Mouse (Mus musculus) layer of hippocampus, adult 2 months (tissue): ENCODE data around the gene Inafm1. TPM values are rescaled to one million over a fixed set of nuclear protein-coding genes. Genes with fewer than 3 reads are reported as not detected.

Source experiments
- DNase-seq, 2 experiments: peaks; one replicate each; pipeline ENCODE4 v3.0.0; 2022; ENCODE audit warnings: low spot score in 2 of 2
- H3K27ac ChIP-seq: fragments of 200-600 bp; 2 replicates; pipeline ENCODE4 v1.8.1; 2022
- H3K4me3 ChIP-seq: fragments of 200-600 bp; 2 replicates; pipeline ENCODE4 v1.8.1; 2022; ENCODE audit warnings: mild to moderate bottlenecking
- CTCF ChIP-seq: fragments of 200-600 bp; conservative IDR thresholded peaks from 2 replicates; pipeline ENCODE4 v1.8.1; 2022; ENCODE audit warnings: antibody characterized with exemption, mild to moderate bottlenecking, moderate library complexity
- total RNA-seq, 2 experiments: library from RNA; stranded (reverse); gene quantifications; 2 replicates each; pipeline ENCODE4 v1.2.3; 2021

Inafm1 gene
- total RNA-seq, 2 experiments from 2014 or later, result 32.0 to 35.5 TPM

GRCm38 (mm10) chr7:16244067-16244466, 29.4 kb downstream of the Inafm1 start, which contains the start of gene C5ar2:
Gene C5ar2 (minus strand): TSS chr7:16244154.
- DNase-seq, result no peak
- Histone ChIP-seq H3K4me3 (no peak within 1 kb of the TSS), H3K27ac (peak within 1 kb of the TSS; percentile 39; the same call in 1 of the 2 replicates)
- TF ChIP-seq CTCF, result no peak

GRCm38 (mm10) chr7:16242198-16242597, 31.2 kb downstream of the Inafm1 start:
- no peak for DNase-seq
- Histone ChIP-seq H3K27ac (no peak overlapping the region), H3K4me3 (no peak overlapping the region)
- no peak for TF ChIP-seq CTCF

DNA sequence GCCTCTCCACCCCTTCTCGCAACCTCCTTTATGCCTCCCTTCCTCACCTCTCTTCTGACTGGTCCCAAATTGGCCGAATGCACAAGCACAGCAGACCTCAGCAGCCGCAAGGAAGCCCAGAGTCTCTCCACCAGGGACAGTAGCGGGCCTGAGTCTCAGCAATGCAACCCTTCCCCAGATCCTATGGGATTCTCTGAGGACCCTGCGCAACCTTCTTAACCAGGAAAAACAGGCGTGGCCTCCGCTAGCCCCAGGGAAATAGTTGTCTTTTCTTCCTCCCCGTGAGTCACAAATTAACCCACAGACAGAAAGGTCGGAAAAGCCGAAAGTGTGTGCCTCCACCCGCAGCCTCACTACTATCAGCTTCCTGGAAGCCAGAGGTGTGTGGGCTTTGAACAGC, 31.6 kb downstream of the Inafm1 start:
- Histone ChIP-seq H3K27ac (no peak overlapping the region), H3K4me3 (no peak overlapping the region)
- DNase-seq, result no peak
- peak; percentile 19; the same call in 1 of the 2 replicates for TF ChIP-seq CTCF

DNA sequence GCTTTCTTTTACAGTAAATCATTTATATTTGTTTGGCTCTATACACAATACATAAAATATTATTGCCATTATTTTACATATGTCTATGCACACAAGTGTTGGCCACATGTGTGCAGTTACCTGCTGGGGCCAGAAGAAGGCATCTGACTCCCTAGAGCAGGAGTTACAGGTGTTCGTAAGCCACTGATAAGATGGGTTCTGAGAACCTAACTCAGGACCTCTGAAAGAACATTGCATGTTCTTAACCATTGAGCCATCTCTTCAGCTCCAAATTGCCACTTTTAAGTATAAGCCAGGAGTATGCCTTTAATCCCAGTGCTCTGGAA, 32.5 kb downstream of the Inafm1 start:
- DNase-seq, result no peak
- TF ChIP-seq CTCF, result no peak
- H3K4me3 ChIP-seq, result no peak overlapping the region
- no peak overlapping the region for H3K27ac ChIP-seq

DNA sequence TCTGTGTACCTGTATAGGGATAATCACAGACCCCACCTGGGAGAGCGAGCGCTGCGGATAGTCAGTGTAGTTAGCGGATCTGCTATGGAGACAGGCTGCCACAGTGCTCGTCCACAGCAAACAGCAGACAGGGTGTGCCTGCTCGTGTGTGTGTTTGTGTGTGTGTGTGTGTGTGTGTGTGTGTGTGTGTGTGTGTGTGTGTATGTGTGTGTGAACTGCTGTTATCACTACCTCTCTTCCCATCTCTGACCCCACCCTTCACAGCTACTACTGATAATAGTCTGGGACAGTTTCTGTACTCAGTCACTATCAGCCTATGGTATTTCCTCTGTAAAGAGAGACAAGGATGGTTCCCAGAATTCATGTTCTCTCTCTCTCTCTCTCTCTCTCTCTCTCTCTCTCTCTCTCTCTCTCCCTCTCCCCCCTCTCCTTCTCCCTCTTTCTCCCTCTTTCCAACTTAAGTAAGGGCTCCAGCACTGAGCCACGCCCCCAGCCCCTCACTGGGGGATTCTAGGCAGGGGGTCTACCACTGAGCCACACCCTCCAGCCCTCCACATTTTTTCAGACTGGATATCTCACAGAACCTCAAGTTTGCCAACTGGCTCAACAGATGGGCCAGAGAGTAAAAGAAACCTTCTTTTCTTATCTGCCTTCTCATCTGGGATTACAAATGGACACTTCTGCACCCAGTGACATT, 33.0 kb downstream of the Inafm1 start:
- DNase-seq, result no peak
- H3K27ac ChIP-seq, result no peak overlapping the region
- no peak overlapping the region for H3K4me3 ChIP-seq
- TF ChIP-seq CTCF, result no peak

DNA sequence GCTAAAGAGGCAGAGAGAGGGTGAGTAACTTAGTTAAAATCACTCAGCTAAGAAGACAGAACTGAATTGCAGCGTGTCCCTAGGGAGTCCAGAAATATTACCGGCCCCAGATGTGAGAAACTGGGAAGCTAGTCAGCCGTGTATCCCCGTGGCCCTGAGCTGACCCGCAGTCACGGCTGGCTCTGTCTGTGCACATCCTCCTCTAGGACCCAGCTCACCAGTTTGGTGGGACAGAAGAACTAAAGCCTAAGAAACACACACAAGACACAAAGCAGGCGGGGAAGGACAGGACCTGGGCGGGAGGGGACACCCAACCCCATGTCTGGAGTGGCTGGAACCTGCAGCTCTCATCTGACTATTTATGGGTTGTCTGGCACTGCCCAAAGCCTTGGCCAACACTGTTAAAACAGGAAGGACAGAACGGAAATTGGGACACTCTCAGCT, 33.8 kb downstream of the Inafm1 start:
- TF ChIP-seq CTCF, result no peak
- no peak overlapping the region for H3K4me3 ChIP-seq
- H3K27ac ChIP-seq, result 0 out of 2 replicates have a peak overlapping the region, but pooled peaks have one; percentile 18
- DNase-seq, result no peak

GRCm38 (mm10) chr7:16229869-16230268, 43.5 kb downstream of the Inafm1 start:
- no peak overlapping the region for H3K27ac ChIP-seq
- no peak for DNase-seq
- no peak for TF ChIP-seq CTCF
- H3K4me3 ChIP-seq, result no peak overlapping the region

Other genes starting within 250 kb of the Inafm1 start
- gene Bicra, start 225.7 kb downstream of the Inafm1 start, total RNA-seq, result 10 to 100 TPM; 20.8 to 22.8 TPM
- gene Zfp541, start 211.8 kb downstream of the Inafm1 start, total RNA-seq, result 1 to 10 TPM in 1 of 2 experiments, under 1 TPM in 1; 0.59 to 1.1 TPM
- gene Napa, start 175.2 kb downstream of the Inafm1 start, total RNA-seq, result 100 to 1,000 TPM; 309 to 325 TPM
- 10 to 100 TPM; 39.4 to 47.0 TPM for gene Kptn, start 153.7 kb downstream of the Inafm1 start, total RNA-seq
- gene Slc8a2, start 143.8 kb downstream of the Inafm1 start, total RNA-seq, result 100 to 1,000 TPM; 305 to 320 TPM
- 10 to 100 TPM; 37.3 to 38.6 TPM for gene Meis3, start 98.5 kb downstream of the Inafm1 start, total RNA-seq
- gene Dhx34, start 51.6 kb downstream of the Inafm1 start, total RNA-seq, result 10 to 100 TPM; 12.3 to 12.4 TPM
- under 1 TPM; 0.39 to 0.59 TPM for gene C5ar2, start 29.5 kb downstream of the Inafm1 start, total RNA-seq
- 1 to 10 TPM in 1 of 2 experiments, under 1 TPM in 1; 0.90 to 2.6 TPM for gene C5ar1, start 14.1 kb downstream of the Inafm1 start, total RNA-seq
- 10 to 100 TPM; 79.7 to 81.0 TPM for gene Ccdc9, start 13.2 kb upstream of the Inafm1 start, total RNA-seq
- 10 to 100 TPM; 12.5 to 14.9 TPM for gene Bbc3, start 34.8 kb upstream of the Inafm1 start, total RNA-seq
- gene Sae1, start 114.2 kb upstream of the Inafm1 start, total RNA-seq, result 10 to 100 TPM; 89.8 to 90.7 TPM
- 10 to 100 TPM; 62.4 to 64.4 TPM for gene Zc3h4, start 127.3 kb upstream of the Inafm1 start, total RNA-seq
- gene Tmem160, start 179.2 kb upstream of the Inafm1 start, total RNA-seq, result 10 to 100 TPM; 59.4 to 72.5 TPM
- gene Npas1, start 204.1 kb upstream of the Inafm1 start, total RNA-seq, result 10 to 100 TPM; 16.1 to 18.4 TPM